Mouse (Mus musculus): Measurements from ENCODE around the gene Mbd4.
"Not testable (repeated sequence)": the region's sequence is repeated elsewhere in the genome, so short reads cannot be mapped to it uniquely, and the experiment has no call there.

The Mbd4 gene

DNA sequence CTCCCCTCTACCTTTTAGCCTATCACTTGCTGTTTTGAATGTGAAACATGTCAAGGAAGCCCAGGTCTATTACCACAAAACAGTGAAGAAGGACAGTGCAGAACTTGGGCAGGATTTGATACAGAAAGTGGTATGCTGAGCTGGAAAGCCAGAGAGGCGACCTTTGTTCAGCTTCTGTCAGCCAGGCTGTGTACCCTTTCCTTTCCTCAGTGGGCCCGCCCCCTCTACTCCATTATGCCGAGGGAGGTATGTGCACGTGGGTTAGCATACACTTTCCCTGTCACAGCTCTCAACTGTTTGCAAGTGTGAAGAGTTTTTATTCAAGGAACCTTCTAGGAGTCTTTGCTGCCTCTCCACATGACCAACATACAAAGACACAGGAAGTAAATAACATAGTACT is 6.1 kb upstream of the Mbd4 start:
- no peak for DNase-seq (ENCODE audit: low spot score in 2 of 2)

DNA sequence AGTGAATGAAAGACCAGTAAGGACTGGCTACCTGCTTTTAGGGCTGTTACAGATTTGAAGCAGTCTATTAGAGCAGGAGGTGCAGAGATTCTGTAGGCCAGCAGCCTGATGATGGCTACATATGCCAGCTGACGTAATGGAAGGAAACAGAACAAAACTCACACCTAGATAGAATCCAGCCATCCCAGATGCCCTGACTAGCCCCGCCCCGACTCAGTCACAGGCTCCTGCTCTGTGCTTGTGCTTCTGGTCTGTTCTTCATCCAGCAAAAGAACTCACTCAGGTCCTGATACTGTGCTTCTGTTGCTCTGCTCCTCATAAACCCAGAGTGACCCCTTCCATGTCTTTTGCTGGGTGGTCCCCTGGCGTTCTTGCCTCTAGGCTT is 3.2 kb upstream of the Mbd4 start:
- DNase-seq (ENCODE audit: low spot score in 2 of 2), result no peak

DNA sequence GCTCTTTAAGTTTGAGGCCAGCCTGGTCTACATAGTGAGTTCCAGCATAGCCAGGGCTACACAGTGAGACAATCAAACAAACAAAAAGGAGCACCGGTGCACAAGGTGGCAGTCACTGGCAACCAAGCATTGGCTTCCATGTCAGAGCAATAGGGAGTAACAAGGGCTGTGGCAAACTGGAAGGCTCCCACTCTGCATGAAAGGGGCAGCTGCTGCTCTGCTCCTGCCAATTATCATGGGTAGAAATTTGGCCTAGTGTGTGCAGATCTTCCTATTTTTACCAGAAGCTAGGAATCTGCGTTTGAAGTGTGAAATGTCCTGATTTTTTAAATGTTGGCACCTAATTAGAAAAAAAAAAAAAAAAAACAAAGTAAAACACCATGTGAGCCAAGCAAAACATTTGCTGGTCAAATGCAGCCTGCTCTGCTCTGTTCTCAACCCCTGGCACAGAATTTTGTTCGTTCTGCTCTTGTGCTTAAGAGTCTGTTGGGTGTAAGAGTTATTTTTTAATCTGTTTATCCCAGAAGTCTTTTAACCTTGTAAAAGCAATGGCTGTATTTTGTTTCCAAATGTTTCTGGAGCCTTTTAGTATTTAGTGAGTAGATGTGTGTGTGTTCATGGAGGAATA is 2.7 kb upstream of the Mbd4 start:
- no peak for DNase-seq (ENCODE audit: low spot score in 2 of 2)

DNA sequence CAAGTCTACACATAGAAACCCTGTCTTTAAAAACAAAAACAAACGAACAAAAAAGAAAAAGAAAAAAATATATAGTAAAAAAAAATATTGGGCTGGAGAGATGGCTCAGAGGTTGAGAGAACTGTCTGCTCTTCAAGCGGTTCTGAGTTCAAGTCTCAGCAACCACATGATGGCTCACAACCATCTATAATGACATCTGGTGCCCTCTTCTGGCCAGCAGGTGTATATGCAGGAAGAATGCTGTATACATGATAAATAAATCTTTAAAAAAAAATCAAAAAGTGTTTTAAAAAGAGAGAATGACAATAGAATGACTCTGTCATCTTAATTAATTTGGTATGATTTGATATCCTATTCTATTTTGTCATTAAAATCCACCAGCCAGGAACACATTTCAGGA is 1.3 kb upstream of the Mbd4 start:
- no peak for DNase-seq (ENCODE audit: low spot score in 2 of 2)

DNA sequence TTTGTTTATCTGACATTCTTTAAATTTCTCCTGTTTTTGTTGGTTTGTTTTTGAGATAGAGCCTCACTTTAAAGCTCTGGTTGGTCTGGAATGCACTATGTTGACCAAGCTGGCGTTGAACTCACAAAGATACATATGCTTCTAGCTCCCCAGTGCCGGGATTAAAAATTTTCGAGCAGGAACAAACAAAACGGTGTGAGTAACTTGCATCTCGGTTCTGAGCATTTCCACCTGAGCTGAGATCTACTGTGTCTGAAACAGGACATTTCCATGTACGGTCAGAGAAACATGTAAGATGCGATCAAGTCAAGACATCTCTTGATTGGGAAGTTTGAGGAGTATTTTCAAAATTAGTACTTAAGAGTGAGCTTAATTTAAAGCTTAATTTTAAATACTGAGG is 814 bp upstream of the Mbd4 start:
- DNase-seq (ENCODE audit: low spot score in 2 of 2), result no peak

DNA sequence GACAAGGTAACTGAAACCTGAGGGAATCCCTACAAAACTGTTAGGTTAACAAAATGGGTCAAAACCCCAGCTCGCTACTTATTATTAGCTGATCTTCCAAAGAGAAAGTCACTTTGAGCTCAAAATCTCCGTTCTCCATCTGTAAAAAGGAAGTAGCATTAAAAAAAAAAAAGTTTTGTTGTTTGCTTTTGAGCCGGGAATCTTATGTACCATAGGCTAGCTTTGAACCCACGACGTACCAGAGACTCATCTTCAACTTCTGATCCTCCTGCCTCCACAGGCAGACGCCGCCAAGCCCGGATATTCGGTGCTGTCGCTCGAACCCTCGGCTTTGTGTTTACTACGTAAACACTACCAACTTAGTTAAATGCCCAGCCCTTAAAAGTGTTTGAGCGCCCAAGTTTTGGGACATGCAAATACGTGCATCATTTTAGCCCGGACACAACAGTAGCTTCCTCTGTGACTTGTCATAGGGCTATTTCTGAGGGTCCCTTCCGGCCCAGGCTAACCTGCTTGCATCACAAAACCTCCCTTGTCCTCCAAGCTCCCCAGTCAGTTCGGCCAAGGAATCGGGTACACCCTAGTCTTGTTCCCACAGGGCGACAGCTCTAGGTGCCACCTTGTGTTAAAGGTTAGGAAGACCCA is 603 bp downstream of the Mbd4 start:
- no peak for DNase-seq (ENCODE audit: low spot score in 2 of 2)

DNA sequence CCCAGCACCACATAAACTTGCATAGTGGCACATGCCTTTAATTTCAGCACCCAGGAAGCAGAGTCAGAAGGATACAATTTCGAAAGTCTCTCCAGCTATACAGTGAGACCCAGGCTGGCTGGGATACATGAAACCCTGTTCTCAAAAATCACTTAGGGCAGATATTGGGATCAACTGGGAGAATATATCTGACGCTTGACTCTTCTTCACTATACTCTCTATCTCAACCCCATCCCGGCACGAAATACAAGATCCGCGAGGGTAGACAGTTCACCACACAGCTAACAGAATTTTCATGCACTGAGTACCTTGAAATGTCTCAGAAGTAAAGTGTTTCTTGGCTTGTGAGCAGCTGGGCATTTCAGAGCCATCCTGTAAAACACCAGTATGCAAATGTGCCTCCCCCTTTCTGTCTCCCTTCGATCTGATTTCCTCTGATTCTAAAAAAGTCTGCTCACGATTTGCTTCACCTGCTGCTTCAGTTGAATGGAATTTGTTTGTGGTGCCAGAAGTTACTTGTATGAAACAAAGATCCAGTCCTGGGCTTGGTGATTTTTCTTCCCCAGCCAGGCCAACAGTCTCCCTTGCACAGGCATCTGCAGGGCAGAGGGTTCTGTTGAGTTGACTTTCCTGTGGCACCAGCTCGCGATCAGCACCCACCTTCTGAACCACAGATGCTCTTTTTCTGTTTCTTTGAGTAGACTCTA is 4.4 kb downstream of the Mbd4 start:
- no peak for DNase-seq (ENCODE audit: low spot score in 2 of 2)

DNA sequence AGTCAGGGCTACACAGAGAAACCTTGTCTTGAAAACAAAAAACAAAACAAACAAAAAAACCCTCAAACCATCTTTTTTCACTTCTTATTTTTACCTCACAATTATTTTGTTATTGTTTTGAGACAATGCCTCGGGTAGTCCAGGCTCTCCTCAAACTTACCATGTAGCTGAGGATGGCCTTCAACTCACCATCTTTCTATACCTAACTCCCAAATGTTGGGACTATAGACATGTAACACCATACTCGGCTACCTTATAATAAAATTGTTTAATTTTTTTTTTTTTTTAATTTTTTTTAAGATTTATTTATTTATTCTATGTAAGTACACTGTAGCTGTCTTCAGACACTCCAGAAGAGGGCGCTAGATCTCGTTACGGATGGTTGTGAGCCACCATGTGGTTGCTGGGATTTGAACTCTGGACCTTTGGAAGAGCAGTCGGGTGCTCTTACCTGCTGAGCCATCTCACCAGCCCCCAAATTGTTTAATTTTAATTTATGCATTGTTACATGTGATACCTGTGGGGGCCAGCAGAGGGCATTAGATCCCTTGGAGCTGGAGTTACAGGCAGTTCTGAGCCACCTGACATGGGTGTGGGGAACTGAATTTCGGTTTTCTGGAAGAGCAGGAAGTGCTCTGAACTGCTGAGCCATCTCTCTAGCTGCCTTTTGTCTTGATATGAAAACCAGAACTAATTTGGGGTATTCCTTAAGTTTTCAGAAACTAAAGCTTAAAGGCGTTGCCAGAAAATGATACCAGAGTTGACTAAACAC is 6.3 kb downstream of the Mbd4 start:
- DNase-seq (ENCODE audit: low spot score in 2 of 2), result peak in 1 of 2 experiments; percentile 71

DNA sequence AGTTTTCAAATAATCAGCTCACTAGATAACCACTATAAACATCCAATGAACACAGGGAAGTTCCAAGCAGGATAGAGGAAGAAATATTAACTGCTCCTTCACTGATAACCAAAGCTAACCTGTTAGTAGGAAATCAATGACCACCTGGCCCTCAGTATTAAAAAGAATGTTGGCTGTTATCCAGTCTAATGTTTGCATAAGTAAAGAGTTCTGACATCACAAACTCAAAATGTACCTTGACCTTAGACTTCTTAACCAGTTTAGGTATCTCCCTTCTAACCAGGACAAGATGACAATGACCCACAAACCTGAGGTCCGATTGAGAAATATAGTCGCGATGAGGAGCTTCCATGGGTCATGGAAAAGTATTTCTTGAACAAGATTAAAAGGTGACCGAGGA is 8.2 kb downstream of the Mbd4 start:
- no peak for DNase-seq (ENCODE audit: low spot score in 2 of 2)

DNA sequence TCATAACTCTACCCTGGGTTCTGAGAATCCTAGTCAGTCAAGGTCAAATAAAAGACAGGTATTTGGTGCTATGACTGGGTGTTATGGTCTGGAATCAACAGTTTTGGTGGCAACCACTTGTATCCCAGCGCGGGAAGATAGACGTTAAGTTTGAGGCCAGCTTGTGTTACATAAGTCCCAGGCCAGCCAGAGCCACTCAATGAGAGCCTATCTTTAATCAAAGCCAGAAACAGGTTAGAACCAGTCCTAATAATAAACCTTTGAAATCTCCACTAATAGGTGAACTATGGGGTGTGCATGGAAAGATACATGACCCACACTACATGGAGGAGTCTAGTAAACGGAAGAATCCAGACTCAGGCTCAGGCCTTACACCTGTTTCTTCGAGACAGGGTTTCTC is 14.4 kb downstream of the Mbd4 start:
- DNase-seq (ENCODE audit: low spot score in 2 of 2), result no peak

DNA sequence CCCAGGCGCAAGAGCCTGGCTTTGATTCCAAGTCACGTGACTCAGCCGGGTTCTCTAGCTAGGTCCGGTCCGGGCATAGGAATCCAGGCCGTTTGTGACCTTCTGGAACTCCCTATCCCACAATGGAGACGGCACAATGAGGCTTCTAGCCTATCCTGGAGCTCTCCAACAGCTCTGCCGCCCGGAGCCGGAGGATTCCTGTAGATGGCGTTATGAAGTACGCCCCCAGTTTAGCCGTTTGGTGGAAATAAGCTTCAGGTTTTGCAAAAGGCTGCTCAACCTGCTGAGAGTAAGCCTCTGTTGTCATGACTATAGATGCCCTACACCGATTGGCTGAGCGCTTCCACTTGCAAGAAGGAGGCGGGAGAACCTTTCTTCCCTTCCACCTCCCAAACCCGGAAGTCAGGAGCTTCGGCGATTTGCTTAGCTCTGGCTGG is 15.0 kb downstream of the Mbd4 start, which contains the start of gene Efcab12:
TSS of gene Efcab12 (minus strand) at position 252 of the 437 bp plus-strand sequence.
- DNase-seq (ENCODE audit: low spot score in 2 of 2), result peak; percentile 45 to 68

DNA sequence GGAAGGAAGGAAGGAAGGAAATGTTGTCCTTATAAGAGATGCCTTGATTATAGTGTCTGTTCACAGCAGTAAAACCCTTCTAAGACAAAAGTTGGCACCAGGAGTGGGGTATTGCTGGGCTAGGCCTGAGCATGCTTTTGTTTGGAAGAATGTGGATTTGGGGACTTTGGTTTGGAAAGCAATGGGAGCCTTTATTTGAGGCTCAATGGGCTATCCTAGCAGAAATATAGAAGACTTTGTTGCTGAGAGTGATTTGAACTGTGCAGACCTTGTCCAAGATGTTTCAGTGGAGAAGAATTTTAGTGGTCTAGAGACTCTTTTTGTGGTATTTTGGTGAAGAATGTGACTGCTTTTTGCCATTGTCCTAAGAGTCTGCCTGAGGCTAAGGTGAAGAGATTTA is 19.3 kb downstream of the Mbd4 start:
- DNase-seq (ENCODE audit: low spot score in 2 of 2), result no peak

DNA sequence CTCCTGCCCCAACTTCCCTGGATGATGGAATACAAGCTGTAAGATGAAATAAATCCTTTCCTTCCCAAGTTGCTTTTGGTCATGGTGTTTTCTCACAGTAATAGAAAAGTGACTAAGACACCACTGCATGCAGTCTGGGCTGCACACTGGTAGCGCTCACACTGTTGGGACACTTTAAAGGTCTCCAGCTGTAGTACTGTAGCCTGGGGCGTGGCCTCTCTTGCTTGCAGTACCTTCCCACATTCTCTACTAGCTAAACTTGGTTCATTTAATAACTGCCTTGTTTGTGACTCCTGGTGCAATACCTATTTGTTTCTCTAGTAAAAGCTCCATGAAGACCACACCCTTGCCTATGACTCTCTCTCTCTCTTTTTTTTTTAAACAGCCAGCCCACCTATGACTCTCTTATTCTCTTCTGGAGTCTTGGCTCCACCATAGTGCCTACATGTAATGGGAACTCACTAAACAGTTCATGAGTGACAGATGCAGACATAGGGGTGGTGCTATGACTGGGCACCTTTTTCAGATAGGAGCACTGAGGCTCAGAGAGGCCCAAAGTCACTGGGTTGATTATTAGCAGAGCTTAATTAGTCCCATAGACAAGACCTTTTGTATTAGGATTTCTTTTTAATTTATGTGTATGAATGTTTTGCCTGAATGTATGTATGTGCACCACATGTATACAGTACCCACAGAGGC is 20.9 kb downstream of the Mbd4 start:
- no peak for DNase-seq (ENCODE audit: low spot score in 2 of 2)

DNA sequence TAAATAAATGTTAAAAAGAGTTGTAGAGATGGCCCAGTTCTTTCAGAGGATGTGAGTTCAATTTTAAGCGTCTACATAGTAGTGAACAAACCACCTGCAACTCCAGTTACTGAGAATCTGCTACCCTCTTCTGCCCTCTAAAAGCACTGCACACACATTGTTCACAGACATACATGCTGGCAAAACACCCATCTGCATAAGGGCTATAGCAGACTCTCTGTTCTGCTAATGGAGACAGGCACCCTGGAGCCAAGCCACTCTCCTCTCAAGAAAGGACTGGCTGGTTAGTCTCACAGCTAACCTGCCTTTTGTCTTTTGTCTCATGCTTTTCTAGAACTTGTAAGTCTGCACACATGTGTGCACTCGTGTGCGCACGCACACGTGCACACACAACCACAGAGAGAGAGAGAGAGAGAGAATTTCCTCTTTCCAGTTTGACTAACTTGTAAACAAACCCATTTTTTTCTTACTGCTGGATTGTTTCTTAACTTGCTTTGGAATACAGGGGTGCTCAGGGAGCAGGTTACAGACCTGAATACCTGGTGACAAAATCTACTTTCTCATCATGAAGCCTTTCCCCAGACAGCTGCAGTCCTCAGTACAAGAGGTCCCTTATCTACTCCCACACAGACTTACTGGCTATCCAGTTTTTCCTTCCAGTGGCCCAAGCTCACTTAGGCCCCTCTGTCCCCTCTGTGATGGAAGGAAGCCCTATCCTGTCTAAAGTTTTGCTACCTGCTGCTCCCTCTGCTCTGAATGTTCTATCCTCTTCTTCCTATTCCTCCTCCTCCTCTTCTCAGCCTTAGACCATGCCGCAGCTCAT is 22.2 kb downstream of the Mbd4 start:
- no peak for DNase-seq (ENCODE audit: low spot score in 2 of 2)

DNA sequence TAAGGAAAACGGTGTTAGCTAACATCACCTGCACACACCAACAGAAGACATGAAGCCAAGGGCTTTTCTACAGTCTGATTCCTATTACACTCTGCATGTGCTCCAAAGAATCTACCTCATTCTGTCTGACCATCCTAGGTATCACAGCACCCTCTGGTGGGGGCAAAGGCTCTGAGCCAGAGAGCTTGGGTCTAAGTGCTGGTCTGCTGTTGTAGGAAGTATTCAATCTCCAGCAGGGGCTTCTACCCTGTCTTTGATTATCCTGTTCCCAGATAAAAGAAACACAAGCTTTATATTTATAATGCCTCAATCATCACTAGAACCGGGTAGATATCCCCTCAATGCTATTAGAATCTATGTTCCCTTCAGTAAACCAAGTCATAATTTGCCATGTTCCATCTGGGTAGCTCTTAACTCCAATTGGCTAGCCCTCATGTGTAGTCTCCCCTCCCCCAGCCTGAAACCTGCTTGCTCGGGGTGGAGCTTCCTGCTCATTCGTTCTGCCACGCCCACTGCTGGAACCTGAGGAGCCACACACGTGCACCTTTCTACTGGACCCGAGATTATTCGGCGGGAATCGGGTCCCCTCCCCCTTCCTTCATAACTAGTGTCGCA is 29.2 kb downstream of the Mbd4 start:
- DNase-seq (ENCODE audit: low spot score in 2 of 2), result not testable (repeated sequence)

DNA sequence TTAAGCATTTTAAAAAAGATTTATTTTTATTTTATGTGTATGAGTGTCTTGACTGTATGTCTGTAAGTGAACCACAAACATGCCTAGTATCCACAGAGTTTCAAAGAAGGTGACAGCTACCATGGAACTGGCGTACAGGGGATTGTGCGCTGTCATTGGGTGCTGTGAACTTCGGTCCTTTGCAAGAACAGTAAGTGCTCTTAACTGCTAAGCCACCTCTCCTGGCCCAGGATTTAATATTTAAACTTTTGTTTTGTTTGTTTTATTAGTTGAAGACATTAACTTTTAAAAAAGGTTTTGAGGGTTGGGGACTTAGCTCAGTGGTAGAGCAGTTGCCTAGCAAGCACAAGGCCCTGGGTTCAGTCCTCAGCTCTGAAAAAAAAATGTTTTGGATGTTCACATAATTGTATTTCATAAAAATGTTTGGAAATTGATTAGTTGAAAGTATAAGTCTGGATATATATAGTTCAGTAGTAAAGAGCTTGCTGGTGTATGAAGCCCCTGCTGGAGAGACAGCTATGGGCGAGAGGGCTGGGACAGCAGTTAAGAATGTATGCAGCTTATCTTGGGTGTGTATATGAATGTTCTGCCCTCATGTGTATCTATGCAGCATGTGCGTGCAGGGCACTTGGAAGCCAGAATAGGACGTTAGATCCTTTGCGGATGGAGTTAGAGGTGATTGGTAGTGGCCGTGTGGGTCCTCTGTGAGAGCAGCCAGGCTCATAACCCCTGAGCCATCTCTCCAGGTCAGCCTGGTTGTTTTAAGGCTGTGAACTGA is 31.8 kb downstream of the Mbd4 start:
- no peak for DNase-seq (ENCODE audit: low spot score in 2 of 2)

DNA sequence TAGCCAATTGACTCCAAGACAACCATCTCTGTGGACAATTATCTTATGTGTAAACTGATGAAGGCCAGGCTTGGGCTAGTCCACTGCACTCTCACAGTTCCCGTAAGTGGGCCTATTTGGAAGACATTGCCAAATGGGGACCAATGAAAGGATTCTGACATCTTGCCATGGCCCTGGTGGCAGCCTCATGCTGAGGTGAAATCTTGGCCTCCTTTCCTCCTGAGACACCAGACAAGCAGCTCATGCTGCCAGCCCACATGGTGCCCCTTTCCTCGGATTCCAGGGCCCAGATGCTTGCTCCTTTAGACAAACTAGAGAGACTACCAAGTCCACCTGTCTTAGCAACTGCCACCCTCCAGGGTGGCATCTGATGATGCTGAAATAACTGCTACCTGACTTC is 35.0 kb downstream of the Mbd4 start:
- no peak for DNase-seq (ENCODE audit: low spot score in 2 of 2)

DNA sequence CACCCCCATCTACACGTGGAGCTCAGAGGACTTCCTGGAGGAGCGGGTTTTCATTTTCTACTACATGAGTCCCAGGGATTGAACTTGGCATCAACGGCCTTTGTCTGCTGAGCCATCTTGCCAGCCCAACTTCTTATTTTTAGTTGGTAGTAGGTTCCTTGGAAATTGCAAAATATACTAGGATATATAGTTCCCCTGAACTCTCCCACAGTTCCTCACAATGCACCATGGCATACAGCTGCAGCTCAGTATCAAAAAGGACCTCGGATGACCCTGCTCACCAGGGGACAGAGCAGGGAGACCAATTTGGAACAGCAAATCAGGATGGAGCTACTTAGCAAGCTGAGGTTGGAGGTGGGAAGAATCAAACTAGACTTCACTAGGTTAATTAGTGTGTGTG is 38.1 kb downstream of the Mbd4 start:
- DNase-seq (ENCODE audit: low spot score in 2 of 2), result no peak

DNA sequence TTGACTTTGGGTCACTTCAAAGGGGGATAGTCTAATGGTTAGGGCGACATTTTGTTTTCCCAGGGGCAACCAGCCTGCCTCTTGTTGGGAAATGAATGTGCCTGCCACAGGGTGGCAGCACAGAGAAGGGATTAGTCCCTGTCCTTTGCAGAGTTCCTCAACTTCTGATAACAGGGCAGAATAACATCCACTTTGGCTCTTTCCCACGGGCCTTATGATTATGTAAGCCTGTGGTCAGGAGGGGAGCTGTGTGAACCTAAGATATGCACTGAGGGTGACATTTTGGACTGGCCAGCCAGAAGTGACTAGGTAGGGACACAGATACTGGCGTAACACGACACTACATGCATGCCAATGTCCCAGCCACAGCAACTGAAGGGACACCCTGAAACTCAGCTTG is 39.1 kb downstream of the Mbd4 start:
- DNase-seq (ENCODE audit: low spot score in 2 of 2), result peak in 1 of 2 experiments; percentile 38

DNA sequence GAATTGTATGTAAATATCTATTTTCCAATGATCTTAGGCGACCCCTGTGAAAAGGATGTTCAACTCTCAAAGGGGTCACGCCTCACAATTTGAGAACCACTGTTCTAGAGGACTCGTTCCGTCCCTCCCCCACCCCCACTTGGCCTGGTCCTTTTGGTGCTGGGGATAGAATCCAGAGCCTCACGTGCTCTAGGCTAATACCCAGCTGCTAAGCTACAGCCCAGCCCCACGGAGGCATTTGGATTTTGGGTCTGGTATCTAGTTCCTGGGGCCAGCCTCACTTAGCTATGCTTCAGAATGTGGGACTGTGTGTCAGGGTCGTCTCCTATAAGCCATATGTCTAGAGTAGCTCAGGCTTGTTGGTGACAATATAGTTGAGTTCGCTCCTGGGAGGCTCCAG is 41.6 kb downstream of the Mbd4 start:
- DNase-seq (ENCODE audit: low spot score in 2 of 2), result no peak
